Mouse (Mus musculus): Measurements from ENCODE around the gene Tns1.

GRCm38 (mm10) chr1:73943667-73944289 is 180.5 kb downstream of the Tns1 start:
- TF ChIP-seq CTCF (IDR thresholded peaks at IDR 0.05; ENCODE audit: low read depth), result no peak
- no peak for TF ChIP-seq EP300 (optimal IDR thresholded peaks at IDR 0.05)
